Mouse (Mus musculus) erythroblast, embryonic 14.5 days (primary cell): Measurements from ENCODE around the gene Ntrk3. TPM values are rescaled to one million over a fixed set of nuclear protein-coding genes. Genes with fewer than 3 reads are reported as not detected.

Source experiments
- H3K27me3 ChIP-seq: 2 replicates; pipeline ENCODE4 v1.6.1; 2012; ENCODE audit warnings: inconsistent platforms; ENCODE audit not compliant: control insufficient read depth
- H3K36me3 ChIP-seq: 2 replicates; pipeline ENCODE4 v1.6.1; 2012; ENCODE audit warnings: mild to moderate bottlenecking, inconsistent platforms; ENCODE audit not compliant: control insufficient read depth
- H3K4me1 ChIP-seq: 2 replicates; pipeline ENCODE4 v1.6.1; 2012; ENCODE audit warnings: inconsistent platforms; ENCODE audit not compliant: control insufficient read depth
- H3K4me3 ChIP-seq: replicated peaks from 2 replicates; pipeline ENCODE3; 2012; ENCODE audit warnings: moderate library complexity, mild to moderate bottlenecking, inconsistent platforms
- H3K9me3 ChIP-seq: 2 replicates; pipeline ENCODE4 v1.6.1; 2012; ENCODE audit warnings: low read length, inconsistent platforms, mixed read lengths; ENCODE audit not compliant: control insufficient read depth
- GATA1 ChIP-seq: IDR thresholded peaks from 2 replicates; pipeline ENCODE4 v1.6.1; 2012; ENCODE audit warnings: low read length, inconsistent platforms, mixed read lengths
- TAL1 ChIP-seq: IDR thresholded peaks from 3 replicates; pipeline ENCODE4 v1.6.1; 2012; ENCODE audit warnings: low read length, inconsistent platforms, mixed read lengths
- polyA plus RNA-seq: library from polyadenylated mRNA; stranded (reverse); fragments of >175 nt; gene quantifications from 2 replicates; pipeline ENCODE4 v1.2.3, GENCODE M21; 2012

Ntrk3 gene
- polyA plus RNA-seq, 1 experiment, result not detected

DNA sequence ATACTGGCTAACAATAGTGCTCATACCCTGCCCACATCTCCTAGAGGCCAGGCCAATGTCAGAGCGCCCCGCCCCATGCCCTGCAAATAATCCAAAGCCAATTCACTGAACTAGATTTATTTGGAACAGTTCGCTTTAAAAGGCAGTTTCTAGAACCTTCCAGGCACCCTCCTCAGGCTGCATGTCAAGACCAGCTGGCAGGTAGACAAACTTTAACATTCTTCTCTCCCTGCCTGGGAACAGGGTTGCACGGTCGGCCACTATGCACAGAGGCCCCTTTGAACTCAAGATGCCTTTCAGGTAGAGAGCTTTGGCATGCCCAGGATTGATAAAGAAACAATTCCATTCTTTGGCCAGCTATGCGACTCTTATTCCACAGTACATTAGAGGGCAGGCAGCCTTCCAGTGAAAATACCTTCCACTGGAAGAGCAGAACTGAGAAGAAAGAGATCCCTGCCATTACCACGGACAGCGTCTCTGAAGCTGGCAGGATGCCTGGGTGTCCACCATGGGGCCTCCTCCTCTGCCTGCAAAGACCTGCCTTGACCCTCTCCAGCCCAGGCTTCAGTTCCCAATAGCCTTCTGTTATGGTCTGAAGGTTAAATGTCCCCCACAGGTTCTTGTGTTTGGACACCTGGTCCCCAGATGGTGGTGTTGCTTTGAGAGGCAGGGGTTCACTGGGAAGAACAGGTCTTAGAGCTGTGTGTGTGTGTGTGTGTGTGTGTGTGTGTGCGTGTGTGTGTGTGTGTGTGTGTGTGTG lies 298.3 kb downstream of the Ntrk3 start:
- no peak for TF ChIP-seq TAL1
- no peak for TF ChIP-seq GATA1
- H3K36me3 ChIP-seq, result no peaks in the 10 kb centered on the region
- H3K4me3 ChIP-seq, result no peak overlapping the region
- H3K27me3 ChIP-seq, result no peaks in the 10 kb centered on the region
- no peaks in the 10 kb centered on the region for H3K4me1 ChIP-seq
- peaks cover 13% of the 10 kb centered on the region for H3K9me3 ChIP-seq

DNA sequence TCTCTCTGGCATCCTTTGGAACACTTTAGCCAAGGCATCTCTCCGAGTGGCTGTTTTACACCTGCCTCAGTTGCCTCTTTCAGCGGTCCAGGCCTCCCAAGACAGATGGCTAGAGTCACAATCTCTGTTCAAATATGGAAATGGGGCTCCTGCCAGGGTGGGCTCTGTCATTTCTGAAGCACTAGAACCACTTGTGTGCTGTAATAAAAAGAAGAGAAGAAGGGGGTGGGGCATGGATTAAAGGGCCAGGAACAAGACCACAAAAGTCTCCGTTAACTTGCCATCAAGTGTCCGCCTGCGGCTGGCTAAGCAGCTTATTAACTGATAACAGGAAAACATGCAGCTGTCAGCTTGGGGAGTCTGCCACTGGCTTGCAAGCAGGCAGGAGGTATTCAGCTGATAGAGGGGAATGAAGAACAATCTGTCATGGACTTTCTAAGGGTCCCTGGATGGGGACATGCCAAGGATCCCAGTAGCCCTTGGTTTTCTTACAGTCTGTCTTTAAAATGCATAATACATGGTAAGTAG lies 304.1 kb downstream of the Ntrk3 start:
- Histone ChIP-seq H3K27me3 (no peaks in the 10 kb centered on the region), H3K4me1 (no peaks in the 10 kb centered on the region), H3K9me3 (peaks cover 9% of the 10 kb centered on the region), H3K4me3 (no peak overlapping the region), H3K36me3 (no peaks in the 10 kb centered on the region)
- TF ChIP-seq GATA1, result no peak
- no peak for TF ChIP-seq TAL1

DNA sequence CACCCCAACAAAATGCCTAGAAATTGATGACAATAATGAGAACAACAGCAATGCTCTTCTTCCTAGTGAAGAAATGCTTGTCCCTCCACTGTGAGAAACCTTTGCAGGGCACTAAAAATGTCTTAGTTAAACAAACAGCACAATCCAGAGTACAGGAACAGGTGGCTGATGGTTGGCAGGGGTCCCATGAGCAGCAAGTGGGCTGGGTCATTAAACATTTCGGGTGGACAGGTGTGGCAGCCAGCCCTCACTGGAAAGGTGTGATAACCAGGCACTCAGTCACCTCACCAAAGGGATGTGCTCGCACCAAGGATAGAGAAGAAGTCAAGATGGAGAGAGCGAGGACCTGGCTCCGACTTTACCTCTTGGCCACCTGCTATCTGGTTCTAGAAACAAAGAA lies 306.2 kb downstream of the Ntrk3 start:
- Histone ChIP-seq H3K4me1 (no peaks in the 10 kb centered on the region), H3K9me3 (peaks cover 14% of the 10 kb centered on the region), H3K36me3 (no peaks in the 10 kb centered on the region), H3K4me3 (no peak overlapping the region), H3K27me3 (no peaks in the 10 kb centered on the region)
- TF ChIP-seq TAL1, result no peak
- no peak for TF ChIP-seq GATA1

DNA sequence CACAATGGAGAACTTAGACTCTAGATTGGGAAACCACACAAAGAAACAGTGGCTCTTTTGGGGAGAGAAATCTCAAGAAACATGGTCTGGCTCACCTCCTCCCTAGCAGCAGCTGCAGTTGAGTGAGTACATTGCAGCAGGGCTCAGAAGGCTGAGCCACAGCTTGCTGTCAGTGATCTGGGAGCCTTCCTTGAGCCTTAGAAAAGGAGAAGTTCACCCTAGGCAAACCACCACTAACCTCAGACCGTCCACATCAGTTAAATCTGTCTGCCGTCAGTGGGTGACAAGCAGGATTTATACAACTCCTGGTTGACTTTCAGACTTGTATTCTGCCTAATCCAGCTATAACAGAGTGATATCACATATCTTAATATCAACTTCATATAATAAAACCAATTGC lies 325.6 kb downstream of the Ntrk3 start:
- Histone ChIP-seq H3K9me3 (no peaks in the 10 kb centered on the region; the same call in 1 of the 2 replicates), H3K27me3 (no peaks in the 10 kb centered on the region), H3K4me1 (no peaks in the 10 kb centered on the region), H3K4me3 (no peak overlapping the region), H3K36me3 (no peaks in the 10 kb centered on the region)
- TF ChIP-seq TAL1, result no peak
- TF ChIP-seq GATA1, result no peak

DNA sequence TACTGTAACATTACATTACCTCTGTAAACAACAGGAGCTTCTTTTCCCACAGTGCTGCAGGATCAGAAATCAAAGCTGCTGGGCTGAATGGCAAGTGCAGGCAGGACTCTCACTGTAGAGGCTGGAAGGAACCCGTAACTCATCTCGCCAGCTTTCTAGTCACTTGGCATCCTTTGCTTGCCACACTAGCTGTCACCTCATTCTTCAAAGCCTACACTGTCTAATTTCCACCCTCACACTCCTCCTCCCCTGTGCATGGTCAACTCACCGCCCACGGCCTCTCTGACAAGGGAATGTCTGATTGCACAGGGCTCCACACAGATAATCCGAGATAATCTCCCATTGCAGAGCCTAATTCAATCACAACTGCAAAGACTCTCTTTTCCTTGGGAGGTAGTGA lies 327.8 kb downstream of the Ntrk3 start:
- no peaks in the 10 kb centered on the region for H3K36me3 ChIP-seq
- no peak overlapping the region for H3K4me3 ChIP-seq
- no peaks in the 10 kb centered on the region for H3K4me1 ChIP-seq
- TF ChIP-seq TAL1 (no peak), GATA1 (no peak)
- H3K27me3 ChIP-seq, result no peaks in the 10 kb centered on the region
- peaks cover 2% of the 10 kb centered on the region for H3K9me3 ChIP-seq

DNA sequence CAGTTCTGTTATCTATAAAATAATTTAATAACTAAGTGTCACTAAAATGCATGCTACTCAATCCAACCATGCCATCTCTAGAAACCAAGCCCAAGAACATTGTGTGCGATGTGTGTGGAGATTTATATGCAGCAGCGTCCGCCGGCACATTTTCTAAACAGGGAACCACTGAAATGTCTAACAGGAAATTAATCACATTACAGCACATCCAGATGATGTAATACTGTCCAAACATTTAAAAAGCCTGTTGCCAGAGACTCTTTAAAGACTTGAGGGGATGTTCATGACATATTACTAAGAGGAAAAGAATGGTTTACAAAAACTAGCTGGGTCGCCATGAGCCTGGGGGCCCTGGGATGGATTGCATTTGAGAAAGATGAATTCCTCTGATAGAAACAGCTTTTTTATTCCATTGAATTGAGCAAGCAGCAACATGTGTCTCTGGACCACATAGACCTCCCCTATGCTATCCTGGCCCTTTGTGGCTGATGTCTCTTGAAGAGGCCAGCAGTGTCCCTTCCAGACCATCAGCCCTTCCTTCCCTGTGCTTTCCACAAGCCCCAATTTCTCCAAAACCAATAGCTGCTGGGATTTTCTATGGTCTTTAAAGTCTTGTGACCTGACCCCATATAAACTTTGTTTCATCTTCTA lies 331.0 kb downstream of the Ntrk3 start:
- no peaks in the 10 kb centered on the region for H3K4me1 ChIP-seq
- TF ChIP-seq GATA1, result no peak
- TF ChIP-seq TAL1, result no peak
- no peaks in the 10 kb centered on the region for H3K36me3 ChIP-seq
- peaks cover 22% of the 10 kb centered on the region for H3K9me3 ChIP-seq
- H3K4me3 ChIP-seq, result no peak overlapping the region
- H3K27me3 ChIP-seq, result no peaks in the 10 kb centered on the region

DNA sequence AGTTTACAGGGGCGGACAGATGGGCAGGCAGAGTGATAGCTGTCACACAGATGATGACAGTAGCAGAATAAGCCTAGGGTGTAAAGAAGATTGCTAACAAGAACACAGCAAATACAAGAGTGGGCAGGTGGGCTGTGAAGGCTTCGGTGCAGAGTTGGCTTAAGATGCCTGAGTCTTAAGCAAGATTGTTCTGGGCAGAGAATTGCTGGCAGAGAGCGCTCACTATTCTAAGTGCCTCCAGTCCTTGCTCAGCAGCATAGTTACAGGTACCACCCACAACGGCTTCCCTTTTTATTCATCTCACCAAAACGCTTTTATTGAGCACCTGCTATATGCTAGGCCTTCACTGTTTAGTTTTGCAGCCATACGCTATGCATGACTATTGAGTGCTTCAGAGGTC lies 333.3 kb downstream of the Ntrk3 start:
- Histone ChIP-seq H3K9me3 (peaks cover 28% of the 10 kb centered on the region), H3K36me3 (no peaks in the 10 kb centered on the region), H3K4me3 (no peak overlapping the region), H3K4me1 (no peaks in the 10 kb centered on the region), H3K27me3 (no peaks in the 10 kb centered on the region)
- TF ChIP-seq TAL1 (no peak), GATA1 (no peak)

DNA sequence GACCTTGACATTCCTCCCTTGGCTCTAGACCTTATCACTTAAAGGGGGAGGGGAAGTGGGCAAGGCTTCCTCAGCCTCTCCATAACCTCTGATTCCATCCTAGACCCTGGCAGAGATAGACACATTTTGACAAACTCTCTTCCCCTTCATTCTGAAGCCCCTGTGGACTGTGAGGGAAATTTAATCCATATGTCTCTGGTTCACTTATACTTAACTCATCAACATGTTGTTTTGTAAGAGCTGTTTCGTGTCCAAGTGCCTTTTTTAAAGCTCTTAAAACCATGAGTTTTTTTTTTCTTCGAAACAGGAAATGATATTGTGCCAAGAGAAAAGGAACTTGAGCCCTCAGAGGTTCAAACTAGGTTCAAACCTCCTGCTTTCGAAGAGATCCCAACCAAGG lies 335.3 kb downstream of the Ntrk3 start:
- peaks cover 31% of the 10 kb centered on the region for H3K9me3 ChIP-seq
- H3K4me1 ChIP-seq, result no peaks in the 10 kb centered on the region
- TF ChIP-seq GATA1 (no peak), TAL1 (no peak)
- no peaks in the 10 kb centered on the region for H3K27me3 ChIP-seq
- no peaks in the 10 kb centered on the region for H3K36me3 ChIP-seq
- no peak overlapping the region for H3K4me3 ChIP-seq

DNA sequence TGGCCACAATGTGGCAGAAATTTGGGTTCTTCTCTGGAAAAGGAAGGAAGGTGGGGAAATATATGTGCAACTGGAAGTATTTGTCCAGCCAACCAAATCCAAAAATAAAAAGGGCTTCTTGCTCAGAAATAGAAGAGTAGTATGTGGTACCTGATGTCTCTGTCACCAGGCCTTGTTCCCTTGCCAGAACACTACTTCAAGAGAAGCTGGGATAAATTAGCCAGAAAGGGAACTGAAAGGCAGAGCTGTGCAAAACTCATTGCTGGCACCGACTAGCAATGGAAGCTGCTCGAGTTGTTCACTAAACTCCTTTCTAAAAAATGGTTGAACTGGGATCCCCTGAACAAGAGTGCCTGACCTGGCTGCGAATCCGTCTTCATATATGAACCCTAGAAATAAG lies 337.6 kb downstream of the Ntrk3 start:
- Histone ChIP-seq H3K4me3 (no peak overlapping the region), H3K4me1 (no peaks in the 10 kb centered on the region), H3K9me3 (peaks cover 32% of the 10 kb centered on the region), H3K27me3 (no peaks in the 10 kb centered on the region), H3K36me3 (no peaks in the 10 kb centered on the region)
- TF ChIP-seq TAL1, result no peak
- no peak for TF ChIP-seq GATA1
